Mouse (Mus musculus): Measurements from ENCODE around the gene Gm49322.
A peak's percentile ranks its signal among the peaks of the same experiment; 100 is the strongest.
"Not testable (repeated sequence)": the region's sequence is repeated elsewhere in the genome, so short reads cannot be mapped to it uniquely, and the experiment has no call there.

Gene Gm49322

GRCm38 (mm10) chr10:80605721-80606120 is at the start of gene Gm49322:
TSS of gene Gm49322 (plus strand) at chr10:80606021.
- DNase-seq (ENCODE audit: low read depth): not testable (repeated sequence)

GRCm38 (mm10) chr10:80557346-80557965 is 48.4 kb upstream of the Gm49322 start:
- peak; percentile 63 for DNase-seq (ENCODE audit: low read depth)

DNA sequence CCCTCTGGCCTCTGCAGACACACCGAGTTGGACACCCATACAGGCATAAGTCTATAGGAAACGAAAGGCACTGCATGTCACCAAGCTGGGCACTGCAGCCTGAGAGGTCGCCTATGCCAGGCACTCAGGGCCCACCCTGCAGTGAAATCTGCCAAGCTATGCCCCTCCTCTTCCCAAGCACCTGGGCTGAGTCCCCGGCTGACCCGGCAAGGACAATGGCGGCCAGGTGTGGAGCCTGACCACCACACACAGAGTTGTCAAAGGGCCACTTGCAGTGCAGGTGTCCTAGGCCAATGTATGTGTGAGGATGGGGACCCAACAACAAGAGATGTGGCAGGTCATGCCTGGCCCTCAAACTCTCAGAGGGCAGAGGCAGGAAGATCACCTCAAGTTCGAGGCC is 46.4 kb upstream of the Gm49322 start:
- no peak for DNase-seq (ENCODE audit: low read depth)

GRCm38 (mm10) chr10:80560621-80561020 is 45.2 kb upstream of the Gm49322 start:
- DNase-seq (ENCODE audit: low read depth): peak; percentile 49

- DNase-seq (ENCODE audit: low read depth): peak; percentile 96
These were observed 44.5 kb upstream of the Gm49322 start, which contains the start of gene Rexo1 for GRCm38 (mm10) chr10:80561116-80561944. TSS of gene Rexo1 (minus strand) at chr10:80561560.

DNA sequence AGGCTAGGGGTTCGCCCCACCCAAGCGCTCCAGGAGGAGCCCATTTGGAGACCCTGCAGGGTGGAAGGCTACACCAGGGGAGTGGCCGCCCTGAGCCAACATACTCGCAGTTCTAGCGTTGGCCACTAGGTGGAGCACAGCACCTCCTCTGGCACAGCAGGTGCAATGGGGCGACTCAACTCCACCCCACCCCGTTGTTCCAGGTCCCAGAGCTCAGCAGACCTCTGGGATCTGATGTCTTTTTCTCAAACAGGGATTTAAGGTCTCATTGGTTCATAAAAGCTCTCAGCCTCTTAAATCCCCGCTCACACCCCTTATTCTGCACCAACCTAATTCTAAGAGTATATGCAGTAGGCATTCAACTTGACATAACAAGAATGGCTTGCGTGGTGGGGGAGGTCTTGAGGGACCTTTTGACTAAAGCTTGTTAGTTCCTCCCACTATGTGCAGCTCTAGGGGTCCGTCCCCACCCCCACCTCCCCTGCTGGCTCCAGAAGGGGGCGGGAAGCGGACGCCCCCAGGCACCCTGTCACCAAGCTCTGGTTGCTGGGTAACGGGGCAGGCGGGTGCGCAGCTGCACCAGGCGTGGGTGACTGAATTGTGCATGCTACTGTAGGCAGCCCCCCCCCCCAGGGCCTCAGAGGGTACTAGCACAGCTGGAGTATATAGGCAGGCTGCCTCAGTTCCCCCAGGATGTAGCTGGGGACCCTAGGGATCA is 39.3 kb upstream of the Gm49322 start:
- peak; percentile 73 for DNase-seq (ENCODE audit: low read depth)

DNA sequence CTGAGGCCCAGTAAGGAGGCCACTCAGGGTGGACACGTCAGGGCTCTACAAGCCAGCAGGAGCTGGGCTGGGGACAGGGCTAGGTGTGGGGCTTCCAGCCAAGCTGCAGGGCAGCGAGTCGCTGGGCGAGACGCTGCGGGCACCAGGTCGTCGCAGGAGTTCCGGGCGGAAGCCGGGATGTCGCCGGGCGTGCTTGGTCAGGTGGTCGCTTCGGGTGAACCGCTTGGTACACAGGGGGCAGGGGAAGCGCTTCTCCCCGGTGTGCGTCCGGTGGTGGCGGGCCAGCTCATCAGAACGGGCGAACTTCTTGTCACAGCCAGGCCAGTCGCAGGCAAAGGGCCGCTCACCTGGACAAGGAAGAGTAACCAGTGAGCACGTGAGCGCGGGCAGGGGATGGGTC is 36.9 kb upstream of the Gm49322 start:
- DNase-seq (ENCODE audit: low read depth): no peak

DNA sequence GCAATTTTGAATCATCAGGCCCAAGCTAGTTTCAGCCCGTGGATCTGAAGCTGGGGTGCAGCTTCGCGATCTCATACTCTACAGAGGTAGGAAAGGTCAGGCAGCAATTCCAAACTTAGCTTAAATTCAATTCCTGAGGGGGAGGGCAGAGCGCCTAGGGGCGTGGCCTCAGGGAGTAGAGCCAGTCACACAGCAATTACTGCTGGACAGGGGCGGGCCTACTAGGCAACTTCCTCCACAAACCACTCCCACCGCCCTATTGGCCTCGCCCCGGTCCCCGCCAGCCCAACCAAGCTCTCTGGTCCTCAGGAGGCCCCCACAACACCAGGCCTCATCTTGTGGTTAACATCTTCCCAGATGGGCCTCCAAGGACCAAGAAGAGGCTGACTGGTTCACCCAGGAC is 36.2 kb upstream of the Gm49322 start:
- peak; percentile 85 for DNase-seq (ENCODE audit: low read depth)

DNA sequence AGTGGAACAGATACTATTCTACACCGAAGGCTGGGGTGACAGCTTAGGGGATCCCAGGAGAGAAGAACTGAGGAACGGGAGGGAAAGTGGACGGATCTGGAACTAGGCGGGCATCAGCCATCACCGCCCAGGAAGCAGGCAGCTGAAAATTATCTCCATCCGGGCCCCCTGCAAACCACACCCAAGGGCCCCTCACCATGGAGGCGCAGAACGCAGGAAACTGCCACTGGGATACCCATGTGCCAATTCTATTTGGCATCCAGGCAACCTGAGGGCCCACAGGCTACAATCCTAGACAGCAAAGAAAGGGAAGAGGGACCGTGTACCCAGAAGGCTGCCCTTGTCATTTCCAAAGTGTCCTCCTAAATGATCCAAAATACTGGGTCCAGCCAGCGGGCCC is 35.4 kb upstream of the Gm49322 start:
- no peak for DNase-seq (ENCODE audit: low read depth)

DNA sequence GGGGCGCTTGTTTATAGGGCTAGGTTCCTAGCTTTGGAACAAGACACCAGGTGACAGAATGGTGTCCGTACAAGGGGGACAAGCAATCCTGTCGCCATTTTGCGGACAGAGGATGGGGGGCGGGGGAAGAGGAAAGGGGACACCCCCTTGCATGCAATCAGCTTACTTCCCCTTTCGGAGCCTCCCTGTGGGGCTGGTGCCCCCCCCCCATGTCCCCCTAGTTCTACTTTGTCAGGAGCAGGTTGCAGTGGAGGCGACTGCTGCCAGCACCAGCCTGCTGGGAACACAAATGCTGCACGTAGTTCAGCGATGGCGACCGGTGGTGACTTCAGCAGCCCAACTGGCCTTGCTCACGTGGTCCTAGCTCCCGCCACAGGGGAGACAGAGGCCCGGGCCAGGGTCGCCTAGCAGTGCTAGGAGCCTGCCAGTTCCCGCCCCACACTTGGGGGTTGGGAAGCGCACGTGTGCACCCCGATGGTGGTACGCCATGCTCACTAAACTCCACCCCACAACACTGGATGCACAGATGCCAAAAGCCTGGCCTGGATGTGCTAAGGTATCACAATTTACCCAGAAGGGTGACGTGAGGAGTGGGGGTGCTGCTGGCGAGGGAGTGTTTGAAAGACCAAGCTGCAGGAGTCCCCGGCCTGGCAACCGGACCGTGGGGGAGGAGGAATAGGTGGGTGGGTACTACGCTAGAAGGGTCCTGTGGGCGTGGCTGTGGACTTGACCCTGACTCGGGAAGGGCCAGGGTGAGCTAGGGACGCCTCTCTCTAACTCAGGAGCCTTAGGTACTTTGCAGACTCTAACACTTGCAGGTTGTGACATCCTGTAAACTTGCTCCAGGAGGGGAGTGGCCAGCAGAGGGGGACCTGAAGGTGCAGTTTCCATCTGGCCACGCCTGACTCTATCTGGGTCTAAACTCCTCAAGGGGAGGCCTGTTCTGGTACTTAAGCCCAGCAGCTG is 34.7 kb upstream of the Gm49322 start:
- DNase-seq (ENCODE audit: low read depth): no peak

DNA sequence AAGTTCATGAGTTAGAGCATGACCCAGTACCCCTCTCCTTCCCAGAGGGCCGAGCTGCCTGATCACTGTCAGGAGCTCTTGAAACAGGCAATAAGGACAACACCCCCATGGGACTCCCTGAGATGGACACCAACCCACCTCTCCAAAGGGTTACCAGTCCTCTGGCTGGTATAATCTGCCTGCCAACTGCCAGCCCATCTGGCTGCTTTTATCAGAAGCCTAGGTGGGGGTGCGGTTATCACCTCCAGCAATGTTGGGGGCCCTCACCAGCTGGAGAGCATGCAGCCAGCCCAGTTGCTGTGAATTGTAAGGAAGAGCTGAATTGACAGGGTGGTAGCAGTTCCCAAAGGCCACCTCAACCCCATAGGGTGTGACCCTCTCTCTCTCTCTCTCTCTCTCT is 33.3 kb upstream of the Gm49322 start:
- DNase-seq (ENCODE audit: low read depth): no peak

GRCm38 (mm10) chr10:80573944-80574343 is 31.9 kb upstream of the Gm49322 start:
- no peak for DNase-seq (ENCODE audit: low read depth)

DNA sequence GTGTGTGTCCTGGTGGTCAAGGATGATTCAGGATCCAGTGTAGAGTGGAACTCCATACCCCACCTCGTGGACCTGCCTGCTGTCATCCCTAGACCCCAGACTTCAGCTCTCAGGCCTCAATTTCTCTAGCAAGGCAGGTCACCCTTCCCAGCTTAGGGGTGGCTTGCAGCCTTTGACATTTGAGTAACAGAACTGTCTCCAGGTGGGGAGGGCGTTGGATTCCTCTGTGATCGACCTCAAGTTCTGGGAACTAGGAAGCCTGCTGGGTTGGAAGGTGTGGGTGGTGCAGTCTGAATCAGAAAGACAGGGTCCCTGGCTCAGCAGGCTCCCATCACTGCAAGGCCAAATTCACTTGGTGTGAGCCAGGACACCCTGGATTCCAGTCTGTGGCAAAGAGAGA is 30.9 kb upstream of the Gm49322 start:
- no peak for DNase-seq (ENCODE audit: low read depth)

DNA sequence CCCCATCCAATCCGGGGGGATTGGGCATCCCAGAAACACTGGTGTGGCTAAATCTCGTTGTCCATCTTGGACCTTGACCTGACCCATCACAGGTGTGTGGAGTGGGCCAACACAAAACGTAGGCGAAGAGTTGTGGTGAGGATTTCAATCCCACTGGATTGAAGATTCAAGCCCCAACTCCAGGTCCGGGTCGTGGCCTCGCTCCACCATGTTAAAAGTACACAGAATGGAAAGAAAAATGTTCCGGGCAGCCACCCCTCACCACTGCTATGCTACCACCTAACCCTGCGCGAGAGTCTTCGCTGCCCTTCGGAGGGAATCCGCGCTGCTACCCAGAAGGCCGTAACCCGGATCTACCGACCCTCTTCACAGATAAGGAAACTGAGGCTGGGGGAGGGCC is 29.9 kb upstream of the Gm49322 start:
- no peak for DNase-seq (ENCODE audit: low read depth)

- DNase-seq (ENCODE audit: low read depth): peak; percentile 56
These were observed 29.2 kb upstream of the Gm49322 start for GRCm38 (mm10) chr10:80576351-80577194.

DNA sequence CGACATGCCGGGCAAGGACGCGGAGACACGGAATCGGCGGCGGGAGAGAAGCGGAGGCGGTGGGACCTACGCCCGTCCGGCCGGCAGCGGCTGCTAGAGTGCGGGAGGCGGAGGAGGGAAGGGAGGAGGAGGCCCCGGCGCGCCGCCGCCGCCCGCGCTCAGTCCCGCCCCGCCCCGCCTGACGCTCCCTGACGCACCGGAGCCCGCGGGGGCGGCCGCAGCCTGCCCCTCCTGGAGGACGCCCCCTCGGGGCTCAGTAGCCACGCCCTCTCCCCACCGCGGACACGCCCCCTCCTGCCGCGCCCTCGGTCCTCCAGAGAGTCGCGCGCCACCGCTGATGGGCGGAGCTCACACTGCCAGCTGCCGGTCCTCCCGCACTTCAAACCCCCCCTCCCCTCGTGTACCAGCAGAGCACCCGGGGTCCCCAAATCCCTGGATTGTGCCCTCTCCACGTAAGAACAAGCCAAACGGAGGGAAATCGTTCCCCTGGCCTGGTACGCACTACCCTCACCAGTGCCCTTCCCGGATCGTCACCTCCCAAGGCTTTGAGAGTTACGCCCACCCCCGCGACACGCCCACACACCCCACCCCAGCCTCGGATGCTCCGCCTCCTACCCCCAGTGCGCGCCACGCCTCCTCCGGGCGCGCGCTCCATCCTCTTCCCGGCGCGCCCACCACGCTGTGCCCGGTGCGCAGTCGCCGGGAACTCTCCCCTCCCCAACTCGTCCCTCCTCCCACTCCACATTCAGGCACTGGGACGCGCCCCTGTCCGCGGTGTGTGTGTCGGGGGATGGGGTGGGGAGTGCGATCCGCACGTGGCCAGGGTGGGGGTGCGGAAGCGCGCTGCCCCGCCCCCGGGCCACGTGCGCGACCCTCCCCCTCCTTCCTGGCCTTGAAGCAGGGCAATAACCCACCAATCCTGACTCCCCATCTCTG is 28.4 kb upstream of the Gm49322 start, which contains the start of gene Klf16:
Klf16 (minus strand) TSS at position 127 of the 936 bp plus-strand sequence.
- peak; percentile 98 for DNase-seq (ENCODE audit: low read depth)

DNA sequence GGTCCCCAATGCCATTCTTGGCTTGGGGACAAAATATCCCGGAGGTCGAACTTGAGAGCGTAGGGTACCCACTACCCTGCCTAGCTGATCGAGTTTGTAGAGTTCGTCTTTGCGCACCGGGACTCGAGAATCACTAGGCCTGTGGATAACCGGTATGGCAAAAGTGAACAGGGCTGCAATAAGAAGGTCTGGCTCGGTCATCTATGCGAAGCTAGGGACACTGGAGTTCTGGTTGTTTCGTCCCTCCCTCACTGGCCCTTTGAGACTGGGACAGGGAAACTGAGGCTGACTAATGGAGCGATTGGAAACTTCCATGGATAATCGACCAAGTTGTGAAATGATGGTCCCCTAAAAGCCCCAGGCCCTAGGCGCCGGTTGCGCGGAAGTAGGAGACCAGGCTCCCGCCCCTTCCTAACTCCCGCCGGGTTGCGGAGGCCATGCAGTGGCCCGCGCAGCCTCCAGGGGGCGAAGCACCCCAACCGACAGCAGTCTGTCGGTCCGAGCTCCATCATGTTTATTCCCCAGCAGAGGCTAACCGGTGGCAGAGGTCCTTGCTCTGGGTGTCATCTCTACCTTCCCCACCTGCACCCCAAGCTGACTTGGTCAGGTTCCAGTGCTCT is 27.6 kb upstream of the Gm49322 start:
- peak; percentile 93 for DNase-seq (ENCODE audit: low read depth)

GRCm38 (mm10) chr10:80578911-80579310 is 26.9 kb upstream of the Gm49322 start:
- DNase-seq (ENCODE audit: low read depth): peak; percentile 97

DNA sequence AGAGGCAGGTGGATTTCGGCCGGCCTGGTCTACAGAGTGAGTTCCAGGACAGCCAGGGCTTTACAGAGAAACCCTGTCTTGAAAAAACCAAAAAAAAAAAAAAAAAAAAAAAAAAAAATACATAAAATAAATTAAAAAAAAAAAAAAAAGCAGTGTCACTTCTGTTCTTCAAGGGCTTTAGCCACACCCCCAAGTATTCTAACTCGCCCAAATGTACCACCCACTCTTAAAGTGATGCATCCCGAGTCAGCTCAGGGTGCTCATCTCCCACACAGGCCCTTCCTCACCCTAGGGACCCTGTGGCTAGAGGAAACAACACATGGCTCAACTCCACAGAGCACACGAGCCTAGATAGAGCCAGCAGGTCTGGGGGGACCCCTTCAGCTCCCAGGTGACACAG is 22.8 kb upstream of the Gm49322 start:
- DNase-seq (ENCODE audit: low read depth): no peak

All from 416B (cell line).